Mouse (Mus musculus) MEL-GATA-1-ER (cell line): ENCODE data around the gene Gm4559.
"Not testable (repeated sequence)": the region's sequence is repeated elsewhere in the genome, so short reads cannot be mapped to it uniquely, and the experiment has no call there.

Experiments
- DNase-seq: peaks from one replicate; pipeline ENCODE4 v3.0.0-alpha.2; 2012; ENCODE audit warnings: low read depth; ENCODE audit errors: extremely low read depth

Gm4559 gene

DNA sequence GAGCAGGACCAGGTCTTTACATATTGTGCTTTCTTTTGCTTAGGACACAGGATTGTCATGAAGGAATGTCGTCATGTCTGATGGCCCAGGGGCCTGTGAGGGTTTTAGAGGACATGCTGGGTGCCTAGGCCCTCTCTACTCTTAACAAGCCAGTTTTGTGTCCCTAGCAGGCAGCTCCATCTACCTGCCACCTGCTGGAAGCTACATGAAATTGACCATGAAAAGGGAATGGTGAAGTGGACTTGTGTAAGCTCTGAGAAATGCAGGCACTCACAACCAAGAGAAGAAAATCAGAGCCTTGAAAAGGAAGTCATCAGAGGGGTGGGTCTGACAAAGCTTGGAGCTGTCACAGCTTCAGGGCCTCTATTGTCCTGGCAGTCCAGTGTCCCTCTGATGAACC, 5.1 kb upstream of the Gm4559 start:
- not testable (repeated sequence) for DNase-seq

DNA sequence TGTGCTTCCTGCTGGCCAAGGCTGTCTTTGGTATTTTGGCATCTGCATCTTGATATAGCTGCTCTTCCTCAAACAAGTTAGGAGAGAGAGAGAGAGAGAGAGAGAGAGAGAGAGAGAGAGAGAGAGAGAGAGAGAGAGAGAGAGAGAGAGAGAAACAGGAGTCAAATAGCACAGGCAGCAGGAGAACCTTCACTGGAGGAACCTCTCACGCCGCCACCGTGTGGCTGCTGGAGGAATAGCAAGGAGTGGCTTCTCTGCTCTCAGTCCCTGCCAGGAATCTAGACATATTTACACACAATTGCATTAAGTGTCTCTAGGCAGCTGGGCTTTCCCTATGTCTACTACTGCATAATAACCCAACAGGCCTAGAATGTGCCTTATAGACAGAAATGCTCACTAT, 4.0 kb upstream of the Gm4559 start:
- not testable (repeated sequence) for DNase-seq

DNA sequence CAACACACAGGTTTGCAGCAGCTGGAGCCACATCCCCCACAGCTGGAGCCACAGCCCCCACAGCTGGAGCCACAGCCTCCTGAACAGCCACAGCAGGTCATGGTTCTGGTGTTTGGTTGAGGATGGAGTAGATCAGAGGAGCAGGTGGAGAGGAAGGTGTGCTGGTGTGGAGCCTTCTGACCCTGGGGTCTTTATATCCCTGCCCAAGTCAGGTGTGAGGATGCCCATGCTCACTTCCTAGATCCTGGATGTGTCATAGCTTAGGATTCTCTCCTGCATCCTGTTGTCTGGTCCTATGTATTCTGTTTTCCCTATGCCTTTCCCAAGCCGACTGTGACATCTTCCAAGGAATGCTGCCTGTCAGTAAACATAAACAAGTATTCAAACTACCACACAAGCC, 15.9 kb downstream of the Gm4559 start, which contains the start of gene Gm2431:
TSS of gene Gm2431 (minus strand) at position 101 of the 400 bp plus-strand sequence.
- DNase-seq, result not testable (repeated sequence)

DNA sequence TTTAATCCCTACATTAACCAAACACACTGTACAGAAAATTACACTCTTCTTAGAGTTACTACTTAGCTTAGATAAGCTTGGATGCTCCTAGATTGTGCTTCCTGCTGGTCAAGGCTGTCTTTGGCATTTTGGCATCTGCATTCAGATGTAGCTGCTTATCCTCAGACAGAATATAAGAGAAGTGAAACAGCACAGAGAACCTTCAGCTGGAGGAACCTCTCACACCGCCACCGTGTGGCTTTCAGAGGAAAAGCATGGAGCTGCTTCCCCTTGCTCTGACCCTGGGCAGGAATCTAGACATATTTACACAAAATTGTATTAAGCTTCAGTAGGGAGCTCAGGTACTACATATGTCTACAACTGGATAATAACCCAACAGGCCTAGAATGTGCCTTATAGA, 18.6 kb downstream of the Gm4559 start:
- no peak for DNase-seq

DNA sequence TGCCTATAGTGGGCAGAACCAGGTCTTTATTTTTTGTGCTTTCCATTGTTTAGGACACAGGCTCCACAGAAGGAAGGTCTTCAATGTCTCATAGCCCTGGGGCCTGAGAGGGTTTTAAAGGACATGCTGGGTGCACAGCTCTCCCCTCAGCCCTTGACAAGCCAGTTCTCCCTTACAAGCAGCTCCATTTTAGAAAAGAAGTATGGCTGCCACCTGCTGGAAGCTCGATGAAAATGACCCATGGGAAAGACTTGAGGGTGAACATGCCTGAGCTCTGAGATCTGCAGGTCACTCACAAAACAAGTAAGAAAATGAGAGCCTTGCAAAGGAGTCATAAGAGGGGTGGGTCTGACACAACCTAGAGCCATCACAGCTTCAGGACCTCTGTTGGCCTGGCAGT, 24.3 kb downstream of the Gm4559 start:
- DNase-seq, result peak; percentile 5

DNA sequence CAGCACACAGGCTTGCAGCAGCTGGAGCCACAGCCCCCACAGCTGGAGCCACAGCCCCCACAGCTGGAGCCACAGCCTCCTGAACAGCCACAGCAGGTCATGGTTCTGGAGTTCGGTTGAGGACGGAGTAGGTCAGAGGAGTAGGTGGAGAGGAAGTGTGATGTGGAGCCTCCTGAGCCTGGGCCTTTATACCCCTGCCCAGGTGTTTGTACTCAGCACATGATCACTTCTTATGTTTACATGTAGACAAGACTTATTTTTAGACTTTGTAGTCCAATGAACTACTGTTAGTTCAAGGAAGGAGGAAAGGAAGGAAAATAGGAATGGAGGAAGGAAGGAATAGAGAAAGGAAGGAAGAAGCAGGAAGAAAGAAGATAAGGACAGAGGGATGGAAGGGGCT, 33.2 kb downstream of the Gm4559 start, which contains the start of gene Gm40460:
TSS of gene Gm40460 (minus strand) at position 101 of the 400 bp plus-strand sequence.
- DNase-seq, result no peak

DNA sequence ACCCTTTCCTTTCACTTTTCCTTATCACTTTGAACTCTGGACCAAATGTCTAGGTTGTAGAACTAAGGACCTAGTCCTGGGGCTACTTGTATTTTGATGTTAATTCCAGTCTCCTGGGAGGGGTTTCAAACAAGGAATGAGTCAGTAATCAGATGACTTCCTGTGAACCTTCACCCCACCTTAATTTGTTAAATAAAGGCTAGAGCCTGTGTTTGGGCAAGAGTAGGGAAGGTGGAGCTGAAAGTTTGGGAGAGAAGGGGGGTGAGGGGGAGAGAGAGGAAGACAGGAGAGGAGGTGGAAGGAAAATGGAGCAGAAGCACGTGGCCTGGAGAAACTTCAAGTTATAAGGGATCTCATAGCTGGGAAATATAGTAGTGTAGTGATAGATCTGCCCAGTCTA, 42.6 kb downstream of the Gm4559 start:
- DNase-seq, result no peak

DNA sequence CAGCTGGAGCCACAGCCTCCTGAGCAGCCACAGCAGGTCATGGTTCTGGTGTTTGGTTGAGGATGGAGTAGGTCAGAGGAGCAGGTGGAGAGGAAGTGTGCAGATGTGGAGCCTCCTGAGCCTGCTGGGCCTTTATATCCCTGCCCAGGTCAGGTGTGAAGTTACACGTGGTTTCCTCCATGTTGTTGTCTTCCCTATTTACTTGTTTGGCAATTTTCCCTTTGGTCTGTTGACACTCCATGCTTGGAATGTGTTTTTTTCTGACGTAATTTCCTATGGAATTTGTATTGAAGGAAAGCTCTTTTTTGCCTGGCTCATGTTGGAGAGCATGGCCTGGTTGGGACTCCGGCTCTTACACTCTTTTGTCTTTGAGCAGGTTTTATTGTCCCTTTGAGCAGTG, 44.3 kb downstream of the Gm4559 start, which contains the start of gene Krtap5-5:
TSS of gene Krtap5-5 (minus strand) at position 101 of the 400 bp plus-strand sequence.
- DNase-seq, result not testable (repeated sequence)

DNA sequence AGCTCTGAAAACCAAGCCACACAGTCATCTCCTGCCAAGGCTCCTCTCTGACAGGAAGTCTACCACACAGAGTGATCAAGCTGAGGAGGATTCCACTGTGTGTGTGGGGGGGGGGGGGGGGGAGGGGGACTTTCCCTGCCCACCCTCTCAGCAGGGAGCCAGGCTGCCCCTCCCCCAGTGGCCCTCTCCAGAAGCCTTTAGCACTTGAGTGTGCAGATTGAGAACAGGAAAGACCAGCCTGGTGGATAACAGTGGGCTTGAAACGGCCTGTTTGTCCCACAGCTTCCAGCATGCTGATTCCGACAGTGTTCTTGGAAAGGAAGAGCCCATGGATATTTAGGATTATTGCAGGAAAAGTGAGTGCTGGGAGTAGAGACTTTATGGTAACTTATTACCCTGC, 49.6 kb downstream of the Gm4559 start:
- no peak for DNase-seq
